Mouse (Mus musculus): ENCODE data around the gene Ism2. TPM values are rescaled to one million over a fixed set of nuclear protein-coding genes. Genes with fewer than 3 reads are reported as not detected.
A peak's percentile ranks its signal among the peaks of the same experiment; 100 is the strongest.

Gene Ism2
- polyA plus RNA-seq (2015; fragmentation: Nextera tagmentation; extraction: Ambion mirVana) = 1.7 and 1.9 TPM in 2 replicates

- Histone ChIP-seq H3K27ac (replicated peaks) (no peak within 1 kb of the TSS), H3K27me3 (peaks cover 26% of the 10 kb centered on the region), H3K4me2 (peak within 1 kb of the TSS; percentile 96), H3K36me3 (no peaks in the 10 kb centered on the region), H3K4me1 (replicated peaks) (peaks cover 15% of the 10 kb centered on the region), H3K9me3 (no peaks in the 10 kb centered on the region), H3K9ac (peak within 1 kb of the TSS; percentile 52), H3K4me3 (peak within 1 kb of the TSS; percentile 60)
- WGBS = under 1% methylated on average over 79 of the region's 86 CpGs
- ATAC-seq (ENCODE audit: low FRiP score, low read depth) = peak; percentile 81
Observed at GRCm38 (mm10) chr12:87299657-87300440, at the start of gene Ism2. TSS of gene Ism2 (minus strand) at chr12:87299705.

- Histone ChIP-seq H3K9me3 (no peaks in the 10 kb centered on the region), H3K27ac (replicated peaks) (no peak overlapping the region), H3K4me3 (no peak overlapping the region), H3K4me2 (no peak overlapping the region), H3K9ac (no peak overlapping the region), H3K27me3 (no peaks in the 10 kb centered on the region), H3K4me1 (replicated peaks) (no peaks in the 10 kb centered on the region), H3K36me3 (peaks cover 17% of the 10 kb centered on the region)
- 76% methylated on average over 2 of the region's 2 CpGs for WGBS
- ATAC-seq (ENCODE audit: low FRiP score, low read depth) = no peak
Observed at GRCm38 (mm10) chr12:87348029-87348428, 48.5 kb upstream of the Ism2 start.

- H3K9ac ChIP-seq = no peak overlapping the region
- H3K4me1 ChIP-seq (replicated peaks) = no peaks in the 10 kb centered on the region
- H3K4me3 ChIP-seq = no peak overlapping the region
- no peak overlapping the region for H3K27ac ChIP-seq (replicated peaks)
- H3K9me3 ChIP-seq = no peaks in the 10 kb centered on the region
- no peak for ATAC-seq (ENCODE audit: low FRiP score, low read depth)
- H3K27me3 ChIP-seq = no peaks in the 10 kb centered on the region
- peaks cover 17% of the 10 kb centered on the region for H3K36me3 ChIP-seq
- H3K4me2 ChIP-seq = no peak overlapping the region
- WGBS = 92% methylated on average over 2 of the region's 2 CpGs
Observed at GRCm38 (mm10) chr12:87347511-87347910, 48.0 kb upstream of the Ism2 start.

- H3K4me1 ChIP-seq (replicated peaks) = no peaks in the 10 kb centered on the region
- no peak overlapping the region for H3K9ac ChIP-seq
- no peak for ATAC-seq (ENCODE audit: low FRiP score, low read depth)
- no peak overlapping the region for H3K4me3 ChIP-seq
- H3K27me3 ChIP-seq = no peaks in the 10 kb centered on the region
- H3K9me3 ChIP-seq = no peaks in the 10 kb centered on the region
- no peak overlapping the region for H3K4me2 ChIP-seq
- no peak overlapping the region for H3K27ac ChIP-seq (replicated peaks)
- peaks cover 20% of the 10 kb centered on the region for H3K36me3 ChIP-seq
Observed at GRCm38 (mm10) chr12:87343084-87343605, 43.6 kb upstream of the Ism2 start.

- no peak for ATAC-seq (ENCODE audit: low FRiP score, low read depth)
- H3K27me3 ChIP-seq = no peaks in the 10 kb centered on the region
- WGBS = 93% methylated on average over 4 of the region's 4 CpGs
- no peak overlapping the region for H3K4me2 ChIP-seq
- H3K4me3 ChIP-seq = no peak overlapping the region
- H3K9me3 ChIP-seq = no peaks in the 10 kb centered on the region
- no peak overlapping the region for H3K27ac ChIP-seq (replicated peaks)
- H3K9ac ChIP-seq = no peak overlapping the region
- no peaks in the 10 kb centered on the region for H3K4me1 ChIP-seq (replicated peaks)
- 0 out of 2 replicates have a peak, but pooled peaks cover 6% of the 10 kb centered on the region for H3K36me3 ChIP-seq
Observed at GRCm38 (mm10) chr12:87338082-87338481, 38.6 kb upstream of the Ism2 start.

DNA sequence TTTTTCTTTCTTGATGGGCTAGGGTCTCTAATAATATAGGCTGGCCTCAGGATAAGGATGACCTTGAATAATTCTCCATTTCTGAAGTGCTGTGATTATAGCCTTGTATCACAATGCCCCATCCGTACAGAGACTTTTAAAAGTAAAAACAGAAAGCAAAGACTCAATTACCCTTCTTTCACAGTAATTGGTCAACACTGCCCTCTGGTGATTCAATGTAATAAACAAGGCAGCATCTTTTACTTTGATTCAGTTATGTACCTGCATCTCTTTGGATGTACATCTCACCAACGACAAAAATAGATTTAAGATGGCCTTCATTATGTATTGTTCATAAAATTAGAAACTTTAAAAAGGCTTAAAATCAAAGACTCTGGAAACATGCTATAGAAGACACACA, 35.4 kb upstream of the Ism2 start:
- Histone ChIP-seq H3K36me3 (no peaks in the 10 kb centered on the region), H3K4me2 (no peak overlapping the region), H3K4me3 (no peak overlapping the region), H3K4me1 (replicated peaks) (peaks cover 6% of the 10 kb centered on the region; the same call in 1 of the 2 replicates), H3K27me3 (no peaks in the 10 kb centered on the region), H3K9me3 (no peaks in the 10 kb centered on the region), H3K27ac (replicated peaks) (no peak overlapping the region), H3K9ac (no peak overlapping the region)
- ATAC-seq (ENCODE audit: low FRiP score, low read depth) = no peak
- WGBS = 30% methylated on average over 2 of the region's 2 CpGs

DNA sequence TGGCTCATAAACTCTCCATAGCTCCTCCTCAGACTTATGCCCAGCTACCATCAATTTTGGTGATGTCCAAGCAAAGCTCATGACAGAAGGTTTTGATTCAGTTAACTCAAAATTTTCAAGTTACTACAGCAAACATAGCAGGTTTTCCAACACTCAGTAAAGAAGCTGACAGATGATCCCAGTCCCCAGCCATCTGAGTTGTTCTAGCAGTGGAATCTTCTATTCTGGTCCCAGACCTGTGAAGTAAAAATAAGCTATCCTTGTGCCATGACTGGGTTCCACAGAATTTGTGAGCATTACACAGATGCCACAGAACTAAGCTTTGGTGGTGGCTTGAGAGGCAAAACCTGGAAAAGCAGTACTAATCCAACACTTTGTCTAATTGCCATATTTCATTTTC, 34.3 kb upstream of the Ism2 start:
- Histone ChIP-seq H3K9me3 (no peaks in the 10 kb centered on the region), H3K27me3 (no peaks in the 10 kb centered on the region), H3K36me3 (no peaks in the 10 kb centered on the region), H3K4me3 (no peak overlapping the region), H3K27ac (replicated peaks) (no peak overlapping the region), H3K4me1 (replicated peaks) (peaks cover 6% of the 10 kb centered on the region; the same call in 1 of the 2 replicates), H3K4me2 (no peak overlapping the region), H3K9ac (no peak overlapping the region)
- no peak for ATAC-seq (ENCODE audit: low FRiP score, low read depth)

- Histone ChIP-seq H3K36me3 (no peaks in the 10 kb centered on the region), H3K27me3 (no peaks in the 10 kb centered on the region), H3K4me1 (replicated peaks) (peaks cover 10% of the 10 kb centered on the region), H3K27ac (replicated peaks) (no peak overlapping the region), H3K4me2 (no peak overlapping the region), H3K9ac (no peak overlapping the region), H3K4me3 (no peak overlapping the region), H3K9me3 (no peaks in the 10 kb centered on the region)
- ATAC-seq (ENCODE audit: low FRiP score, low read depth) = no peak
- 81% methylated on average over 4 of the region's 4 CpGs for WGBS
Observed at GRCm38 (mm10) chr12:87332511-87332910, 33.0 kb upstream of the Ism2 start.

- no peaks in the 10 kb centered on the region for H3K27me3 ChIP-seq
- H3K4me1 ChIP-seq (replicated peaks) = peaks cover 11% of the 10 kb centered on the region
- H3K36me3 ChIP-seq = no peaks in the 10 kb centered on the region
- no peak overlapping the region for H3K27ac ChIP-seq (replicated peaks)
- H3K9ac ChIP-seq = no peak overlapping the region
- H3K9me3 ChIP-seq = no peaks in the 10 kb centered on the region
- WGBS = 44% methylated on average over 5 of the region's 5 CpGs
- H3K4me2 ChIP-seq = no peak overlapping the region
- no peak overlapping the region for H3K4me3 ChIP-seq
- no peak for ATAC-seq (ENCODE audit: low FRiP score, low read depth)
Observed at GRCm38 (mm10) chr12:87331908-87332307, 32.4 kb upstream of the Ism2 start.

GRCm38 (mm10) chr12:87331053-87331456, 31.6 kb upstream of the Ism2 start:
- peak; percentile 71; the same call in 1 of the 2 replicates for ATAC-seq (ENCODE audit: low FRiP score, low read depth)
- Histone ChIP-seq H3K9me3 (no peaks in the 10 kb centered on the region), H3K27ac (replicated peaks) (no peak overlapping the region), H3K4me2 (no peak overlapping the region), H3K4me3 (no peak overlapping the region), H3K9ac (no peak overlapping the region), H3K27me3 (no peaks in the 10 kb centered on the region), H3K36me3 (no peaks in the 10 kb centered on the region), H3K4me1 (replicated peaks) (peaks cover 11% of the 10 kb centered on the region)
- 43% methylated on average over 6 of the region's 6 CpGs for WGBS

DNA sequence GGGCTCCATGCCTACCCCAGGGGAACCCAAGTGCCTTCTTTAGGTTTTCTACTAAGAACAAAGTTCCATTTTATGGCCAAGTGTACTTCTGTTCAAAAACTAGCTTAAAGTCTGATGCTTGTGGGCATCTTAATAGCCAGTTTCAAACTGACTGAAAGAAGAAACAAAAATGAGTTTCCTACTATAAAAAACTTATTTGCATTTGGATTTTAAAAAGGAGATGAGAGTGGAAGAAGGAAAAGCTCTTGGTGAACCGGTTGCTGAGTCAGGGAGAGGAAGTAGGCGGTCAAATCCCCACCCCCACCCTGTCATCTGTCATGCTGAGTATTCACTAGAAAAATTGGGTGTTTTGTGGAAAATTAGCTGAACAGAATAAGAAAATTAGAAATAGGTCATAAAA, 30.7 kb upstream of the Ism2 start:
- H3K4me1 ChIP-seq (replicated peaks) = peaks cover 11% of the 10 kb centered on the region
- H3K27me3 ChIP-seq = no peaks in the 10 kb centered on the region
- no peak overlapping the region for H3K4me3 ChIP-seq
- H3K4me2 ChIP-seq = no peak overlapping the region
- H3K27ac ChIP-seq (replicated peaks) = no peak overlapping the region
- H3K36me3 ChIP-seq = no peaks in the 10 kb centered on the region
- 73% methylated on average over 2 of the region's 2 CpGs for WGBS
- H3K9ac ChIP-seq = no peak overlapping the region
- H3K9me3 ChIP-seq = no peaks in the 10 kb centered on the region
- ATAC-seq (ENCODE audit: low FRiP score, low read depth) = no peak

DNA sequence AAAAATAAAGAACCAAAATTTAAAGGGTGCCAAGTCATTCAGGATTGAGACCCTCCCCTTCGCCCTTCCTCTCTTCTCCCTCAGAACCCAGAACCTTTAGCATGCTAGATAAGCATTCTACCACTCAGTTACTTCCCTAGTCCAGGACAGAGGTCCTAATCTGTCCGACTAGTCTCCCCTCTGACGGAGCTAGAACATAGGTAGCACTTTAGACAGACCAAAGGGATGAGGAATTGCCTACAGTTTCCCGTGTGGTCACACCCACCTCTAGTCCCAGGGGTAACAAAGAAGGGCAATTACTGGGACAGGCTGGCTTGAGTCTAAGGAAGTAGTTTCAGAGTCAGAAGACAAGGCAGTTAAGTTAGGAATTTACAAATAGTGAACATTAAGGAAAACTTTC, 28.5 kb upstream of the Ism2 start:
- Histone ChIP-seq H3K4me1 (replicated peaks) (peaks cover 11% of the 10 kb centered on the region), H3K36me3 (no peaks in the 10 kb centered on the region), H3K27me3 (no peaks in the 10 kb centered on the region), H3K4me3 (no peak overlapping the region), H3K4me2 (no peak overlapping the region), H3K27ac (replicated peaks) (no peak overlapping the region), H3K9ac (no peak overlapping the region), H3K9me3 (no peaks in the 10 kb centered on the region)
- no peak for ATAC-seq (ENCODE audit: low FRiP score, low read depth)
- 33% methylated on average over 4 of the region's 4 CpGs for WGBS
